Mouse (Mus musculus): ENCODE data around the gene Fxr2. TPM values are rescaled to one million over a fixed set of nuclear protein-coding genes. Genes with fewer than 3 reads are reported as not detected.

Fxr2 gene
- polyA plus RNA-seq, 1 experiment from 2014 or later: 8.1 TPM

DNA sequence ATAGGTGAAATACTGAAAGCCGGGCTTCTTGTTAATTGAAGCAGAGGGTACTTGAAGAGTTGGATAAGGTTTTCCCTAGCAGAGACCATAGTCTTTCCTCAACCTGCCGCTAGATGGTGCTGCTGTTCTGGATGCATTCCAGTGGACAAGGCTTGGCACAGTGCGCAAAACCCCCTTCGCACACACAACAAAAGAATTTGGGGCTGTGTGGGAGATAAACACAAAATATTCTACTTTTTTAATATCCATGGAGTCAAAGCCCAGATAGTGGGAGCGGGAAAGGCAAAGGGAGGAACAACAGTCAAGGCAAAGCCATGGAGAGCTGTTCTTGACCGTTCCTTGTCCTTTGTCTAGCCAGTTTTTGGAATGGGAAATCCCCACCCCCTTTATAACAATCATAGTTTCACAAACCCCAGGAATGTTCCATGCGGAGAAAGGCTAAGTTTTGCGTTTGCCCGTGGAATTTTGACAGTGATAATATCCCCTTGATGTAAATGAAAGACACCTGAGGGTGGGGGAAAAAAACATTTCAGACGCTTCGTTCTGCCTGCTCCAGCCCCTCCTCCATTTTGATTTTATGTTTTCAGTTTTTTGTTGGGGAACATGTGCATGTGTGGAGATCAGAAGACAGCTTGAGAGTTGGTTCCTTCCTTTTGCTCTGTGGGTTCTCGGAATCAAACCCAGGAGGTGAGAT is 50.2 kb downstream of the Fxr2 start:
- H3K4me3 ChIP-seq (ENCODE audit: low read depth, low read length): peak overlapping the region; percentile 88; the same call in 1 of the 2 replicates
- peak overlapping the region; percentile 94 for H3K27ac ChIP-seq (ENCODE audit: low read length)
- ATAC-seq (ENCODE audit: low read depth): no peak
- H3K9ac ChIP-seq (ENCODE audit: low read depth, low read length): no peak overlapping the region; the same call in 1 of the 2 replicates
- no peaks in the 10 kb centered on the region for H3K9me3 ChIP-seq (replicated peaks; ENCODE audit: control insufficient read depth, low read length)
- 26% methylated on average over 12 of the region's 12 CpGs for WGBS (ENCODE audit: insufficient replicate concordance)
- H3K27me3 ChIP-seq (ENCODE audit: control insufficient read depth, insufficient read depth, low read depth, low read length): no peaks in the 10 kb centered on the region
- peak overlapping the region; percentile 95 for H3K4me2 ChIP-seq (ENCODE audit: low read depth, low read length)
- H3K36me3 ChIP-seq (ENCODE audit: control insufficient read depth, insufficient read depth): no peaks in the 10 kb centered on the region
- H3K4me1 ChIP-seq (ENCODE audit: control insufficient read depth, low read depth, low read length): peaks cover 36% of the 10 kb centered on the region

DNA sequence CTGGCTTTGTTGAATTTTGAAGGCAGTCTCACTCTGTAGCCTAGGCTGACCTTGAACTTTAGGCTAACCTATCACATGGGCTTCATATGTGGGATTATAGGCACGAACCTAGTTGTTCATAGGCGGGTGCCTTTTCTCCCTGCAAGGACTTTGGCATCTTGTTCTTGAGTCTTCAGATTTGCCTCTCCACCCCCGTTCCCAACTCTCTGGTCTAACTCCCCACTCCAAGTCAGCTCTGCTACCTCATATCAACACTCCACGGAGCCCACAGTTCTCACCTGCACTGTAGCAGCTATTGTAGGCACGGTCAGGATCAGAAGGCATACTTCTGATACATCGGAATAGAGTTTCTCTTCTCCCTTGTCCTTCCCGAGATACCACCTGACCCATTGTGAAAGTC is 50.8 kb downstream of the Fxr2 start:
- ATAC-seq (ENCODE audit: low read depth): no peak
- no peak overlapping the region for H3K4me3 ChIP-seq (ENCODE audit: low read depth, low read length)
- no peak overlapping the region for H3K9ac ChIP-seq (ENCODE audit: low read depth, low read length)
- no peaks in the 10 kb centered on the region for H3K36me3 ChIP-seq (ENCODE audit: control insufficient read depth, insufficient read depth)
- no peak overlapping the region for H3K27ac ChIP-seq (ENCODE audit: low read length)
- 58% methylated on average over 7 of the region's 7 CpGs for WGBS (ENCODE audit: insufficient replicate concordance)
- no peak overlapping the region for H3K4me2 ChIP-seq (ENCODE audit: low read depth, low read length)
- H3K27me3 ChIP-seq (ENCODE audit: control insufficient read depth, insufficient read depth, low read depth, low read length): no peaks in the 10 kb centered on the region
- no peaks in the 10 kb centered on the region for H3K9me3 ChIP-seq (replicated peaks; ENCODE audit: control insufficient read depth, low read length)
- peaks cover 36% of the 10 kb centered on the region for H3K4me1 ChIP-seq (ENCODE audit: control insufficient read depth, low read depth, low read length)

DNA sequence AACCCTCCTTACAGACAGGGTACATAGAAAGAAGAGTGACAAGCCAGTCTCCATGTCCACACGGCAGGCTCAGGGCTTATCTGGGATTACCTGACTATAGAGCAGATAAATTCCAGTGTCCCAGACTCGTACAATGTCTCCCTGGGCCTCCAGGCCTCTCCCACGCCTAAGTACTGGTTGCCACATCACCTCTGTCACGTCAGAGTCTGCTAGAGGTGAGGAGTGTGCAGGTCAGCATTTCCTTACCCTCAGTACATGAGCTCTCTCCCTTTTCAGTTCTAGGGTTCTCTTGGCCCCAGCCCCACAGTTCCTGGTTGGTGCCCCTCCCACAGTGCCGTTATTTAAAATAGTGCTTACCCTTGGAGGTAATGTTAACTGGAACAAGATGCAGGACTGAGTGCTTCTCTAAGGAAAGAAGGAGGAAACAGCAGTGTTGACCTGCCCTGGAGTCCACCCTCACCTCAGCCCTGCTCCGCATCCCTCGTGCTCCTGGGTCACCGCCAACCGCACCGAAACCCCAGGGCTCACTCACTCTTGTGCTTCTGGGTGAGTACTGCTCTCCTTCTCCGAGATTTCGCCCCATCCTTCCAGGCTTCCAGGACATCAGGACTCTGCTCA is 51.4 kb downstream of the Fxr2 start:
- no peak for ATAC-seq (ENCODE audit: low read depth)
- Histone ChIP-seq H3K4me1 (ENCODE audit: control insufficient read depth, low read depth, low read length) (peaks cover 36% of the 10 kb centered on the region), H3K36me3 (ENCODE audit: control insufficient read depth, insufficient read depth) (no peaks in the 10 kb centered on the region), H3K9ac (ENCODE audit: low read depth, low read length) (no peak overlapping the region), H3K27me3 (ENCODE audit: control insufficient read depth, insufficient read depth, low read depth, low read length) (no peaks in the 10 kb centered on the region), H3K27ac (ENCODE audit: low read length) (no peak overlapping the region), H3K9me3 (replicated peaks; ENCODE audit: control insufficient read depth, low read length) (no peaks in the 10 kb centered on the region), H3K4me3 (ENCODE audit: low read depth, low read length) (no peak overlapping the region), H3K4me2 (ENCODE audit: low read depth, low read length) (no peak overlapping the region)
- WGBS (ENCODE audit: insufficient replicate concordance): 67% methylated on average over 12 of the region's 12 CpGs

DNA sequence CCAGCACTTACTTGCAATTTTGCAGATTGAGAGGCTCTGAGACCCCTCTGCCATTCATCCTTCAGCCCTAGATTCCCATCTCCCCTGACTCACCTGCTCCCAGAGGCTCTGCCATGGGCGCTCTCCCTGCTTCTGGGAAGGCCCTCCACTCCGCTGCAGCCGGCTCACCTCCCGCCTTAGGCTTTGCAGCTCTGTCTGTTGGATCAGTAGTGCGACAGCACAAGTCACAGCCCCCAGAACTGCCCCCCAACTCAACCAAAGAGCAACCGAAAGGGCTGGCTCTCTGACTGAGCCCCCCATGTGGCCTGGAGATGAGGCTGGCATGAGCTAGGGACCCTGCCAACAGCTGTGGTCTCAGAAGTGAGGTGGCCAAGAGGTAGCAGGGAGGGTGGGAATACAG is 52.1 kb downstream of the Fxr2 start:
- 68% methylated on average over 6 of the region's 6 CpGs for WGBS (ENCODE audit: insufficient replicate concordance)
- no peak for ATAC-seq (ENCODE audit: low read depth)
- Histone ChIP-seq H3K4me1 (ENCODE audit: control insufficient read depth, low read depth, low read length) (peaks cover 36% of the 10 kb centered on the region), H3K9me3 (replicated peaks; ENCODE audit: control insufficient read depth, low read length) (no peaks in the 10 kb centered on the region), H3K36me3 (ENCODE audit: control insufficient read depth, insufficient read depth) (no peaks in the 10 kb centered on the region), H3K27ac (ENCODE audit: low read length) (no peak overlapping the region), H3K9ac (ENCODE audit: low read depth, low read length) (no peak overlapping the region), H3K4me2 (ENCODE audit: low read depth, low read length) (no peak overlapping the region), H3K27me3 (ENCODE audit: control insufficient read depth, insufficient read depth, low read depth, low read length) (no peaks in the 10 kb centered on the region), H3K4me3 (ENCODE audit: low read depth, low read length) (no peak overlapping the region)

DNA sequence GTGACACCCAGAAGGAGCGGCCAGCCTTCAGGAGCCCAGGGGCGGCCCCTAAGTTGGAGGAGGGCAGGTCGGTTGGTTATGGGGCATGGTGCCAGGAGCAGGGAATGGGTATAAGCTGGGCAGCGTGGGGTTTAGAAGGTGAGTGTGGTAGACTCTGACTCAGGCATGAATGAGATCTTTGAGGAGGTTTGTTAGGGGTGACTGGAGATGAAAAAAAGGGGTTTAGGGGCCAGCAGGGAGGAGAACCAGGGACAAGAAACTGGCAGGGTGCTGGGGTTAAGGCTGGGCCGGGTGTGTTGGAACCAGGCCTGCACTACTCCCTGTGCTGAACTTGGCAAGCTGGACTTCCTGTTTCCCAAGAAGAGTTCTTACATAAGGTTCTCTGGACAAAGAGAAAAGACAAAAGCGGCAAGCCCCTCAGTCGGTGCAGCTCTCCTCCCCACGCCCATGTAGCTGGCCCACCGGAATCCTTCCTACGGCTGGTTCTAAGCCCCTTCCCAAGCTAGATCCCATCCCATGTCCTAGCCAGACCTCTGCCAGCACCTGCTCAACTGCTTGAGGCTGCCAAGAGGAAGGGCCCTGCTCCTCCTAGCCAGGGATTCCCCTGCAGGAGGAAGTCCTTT is 52.8 kb downstream of the Fxr2 start, which contains the start of gene Tnfsf13:
Gene Tnfsf13 (minus strand): TSS at position 259 of the 623 bp plus-strand sequence.
- Histone ChIP-seq H3K9ac (ENCODE audit: low read depth, low read length) (no peak within 1 kb of the TSS), H3K36me3 (ENCODE audit: control insufficient read depth, insufficient read depth) (no peaks in the 10 kb centered on the region), H3K4me2 (ENCODE audit: low read depth, low read length) (no peak within 1 kb of the TSS), H3K27ac (ENCODE audit: low read length) (peak within 1 kb of the TSS; percentile 61), H3K4me1 (ENCODE audit: control insufficient read depth, low read depth, low read length) (peaks cover 29% of the 10 kb centered on the region), H3K9me3 (replicated peaks; ENCODE audit: control insufficient read depth, low read length) (no peaks in the 10 kb centered on the region), H3K27me3 (ENCODE audit: control insufficient read depth, insufficient read depth, low read depth, low read length) (no peaks in the 10 kb centered on the region), H3K4me3 (ENCODE audit: low read depth, low read length) (no peak within 1 kb of the TSS)
- no peak for ATAC-seq (ENCODE audit: low read depth)
- WGBS (ENCODE audit: insufficient replicate concordance): 58% methylated on average over 10 of the region's 10 CpGs

DNA sequence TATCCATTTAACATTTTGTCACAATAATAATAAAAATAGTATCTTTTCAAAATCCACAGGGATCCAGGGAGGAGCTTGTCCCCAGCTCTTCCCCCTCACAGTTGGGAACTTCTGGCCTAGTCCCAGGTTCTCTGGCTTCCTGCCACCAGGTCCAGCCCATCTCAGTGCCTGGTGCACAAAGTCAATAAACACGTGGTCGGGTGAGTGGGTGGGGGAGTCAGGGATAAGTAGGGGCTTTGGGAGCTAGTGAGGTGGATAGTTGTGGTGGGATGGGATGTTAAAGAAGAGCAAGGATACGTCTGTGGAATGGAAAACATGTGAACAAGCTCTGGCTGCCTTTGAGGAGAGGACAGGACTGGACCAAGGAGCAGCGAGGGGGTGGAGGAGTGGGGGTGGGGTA is 53.6 kb downstream of the Fxr2 start:
- no peak for ATAC-seq (ENCODE audit: low read depth)
- WGBS (ENCODE audit: insufficient replicate concordance): 37% methylated on average over 4 of the region's 4 CpGs
- Histone ChIP-seq H3K27me3 (ENCODE audit: control insufficient read depth, insufficient read depth, low read depth, low read length) (no peaks in the 10 kb centered on the region), H3K4me2 (ENCODE audit: low read depth, low read length) (no peak overlapping the region), H3K4me3 (ENCODE audit: low read depth, low read length) (no peak overlapping the region), H3K27ac (ENCODE audit: low read length) (no peak overlapping the region), H3K4me1 (ENCODE audit: control insufficient read depth, low read depth, low read length) (peaks cover 23% of the 10 kb centered on the region), H3K9ac (ENCODE audit: low read depth, low read length) (no peak overlapping the region), H3K36me3 (ENCODE audit: control insufficient read depth, insufficient read depth) (no peaks in the 10 kb centered on the region), H3K9me3 (replicated peaks; ENCODE audit: control insufficient read depth, low read length) (no peaks in the 10 kb centered on the region)

DNA sequence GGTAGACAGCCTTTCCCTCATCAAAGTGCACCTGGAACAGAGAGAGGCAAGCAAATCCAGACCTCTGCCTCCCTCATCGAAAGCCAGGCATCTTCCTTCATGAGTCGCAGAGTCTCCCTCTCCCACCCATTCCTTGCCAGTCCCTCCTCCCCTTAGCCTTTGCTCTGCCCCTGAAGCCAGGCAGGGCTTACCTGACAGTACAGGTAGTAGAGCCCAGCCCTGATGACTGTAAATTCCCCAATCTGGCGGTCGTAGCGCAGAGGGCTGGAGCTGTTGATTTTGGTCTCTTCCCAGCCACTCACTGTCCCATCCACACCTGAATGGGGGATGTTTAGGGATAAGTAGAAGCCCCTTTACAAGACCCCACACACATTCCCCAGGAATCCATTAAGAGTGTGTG is 54.3 kb downstream of the Fxr2 start:
- Histone ChIP-seq H3K4me1 (ENCODE audit: control insufficient read depth, low read depth, low read length) (peaks cover 22% of the 10 kb centered on the region), H3K4me2 (ENCODE audit: low read depth, low read length) (no peak overlapping the region), H3K4me3 (ENCODE audit: low read depth, low read length) (no peak overlapping the region), H3K36me3 (ENCODE audit: control insufficient read depth, insufficient read depth) (no peaks in the 10 kb centered on the region), H3K9me3 (replicated peaks; ENCODE audit: control insufficient read depth, low read length) (no peaks in the 10 kb centered on the region), H3K27ac (ENCODE audit: low read length) (no peak overlapping the region), H3K27me3 (ENCODE audit: control insufficient read depth, insufficient read depth, low read depth, low read length) (no peaks in the 10 kb centered on the region), H3K9ac (ENCODE audit: low read depth, low read length) (no peak overlapping the region)
- ATAC-seq (ENCODE audit: low read depth): no peak
- WGBS (ENCODE audit: insufficient replicate concordance): 48% methylated on average over 5 of the region's 5 CpGs

DNA sequence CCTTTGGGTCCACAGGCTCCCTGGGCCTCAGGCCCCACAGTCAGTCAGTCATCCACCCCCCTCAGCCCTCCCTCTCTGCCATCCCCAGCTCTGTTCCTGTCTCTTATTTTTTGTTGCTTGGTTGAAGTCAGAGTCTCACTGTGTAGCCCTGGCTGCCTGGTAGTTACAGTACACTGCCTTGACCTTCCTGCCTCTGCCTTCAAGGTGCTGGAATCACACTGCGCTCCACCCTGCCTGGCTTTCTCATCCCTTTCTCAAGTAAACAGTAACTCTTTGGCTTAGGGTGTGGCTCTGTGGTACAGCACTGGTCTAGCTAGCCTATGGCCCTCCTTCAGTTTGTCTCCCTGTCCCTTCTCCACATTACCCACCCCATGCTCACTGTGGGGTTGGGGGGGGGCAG is 57.1 kb downstream of the Fxr2 start:
- H3K4me2 ChIP-seq (ENCODE audit: low read depth, low read length): no peak overlapping the region
- H3K27ac ChIP-seq (ENCODE audit: low read length): no peak overlapping the region
- no peak for ATAC-seq (ENCODE audit: low read depth)
- peaks cover 16% of the 10 kb centered on the region for H3K4me1 ChIP-seq (ENCODE audit: control insufficient read depth, low read depth, low read length)
- H3K27me3 ChIP-seq (ENCODE audit: control insufficient read depth, insufficient read depth, low read depth, low read length): no peaks in the 10 kb centered on the region; the same call in 1 of the 2 replicates
- no peak overlapping the region for H3K9ac ChIP-seq (ENCODE audit: low read depth, low read length)
- no peaks in the 10 kb centered on the region for H3K9me3 ChIP-seq (replicated peaks; ENCODE audit: control insufficient read depth, low read length)
- 75% methylated on average over 1 of the region's 1 CpGs for WGBS (ENCODE audit: insufficient replicate concordance)
- no peaks in the 10 kb centered on the region for H3K36me3 ChIP-seq (ENCODE audit: control insufficient read depth, insufficient read depth)
- H3K4me3 ChIP-seq (ENCODE audit: low read depth, low read length): no peak overlapping the region
